Mouse (Mus musculus): ENCODE results near the gene Cdon.

The Cdon gene

GRCm38 (mm10) chr9:35541024-35541423, 120.1 kb downstream of the Cdon start:
- no peak for DNase-seq (ENCODE audit: low spot score in 2 of 2)

DNA sequence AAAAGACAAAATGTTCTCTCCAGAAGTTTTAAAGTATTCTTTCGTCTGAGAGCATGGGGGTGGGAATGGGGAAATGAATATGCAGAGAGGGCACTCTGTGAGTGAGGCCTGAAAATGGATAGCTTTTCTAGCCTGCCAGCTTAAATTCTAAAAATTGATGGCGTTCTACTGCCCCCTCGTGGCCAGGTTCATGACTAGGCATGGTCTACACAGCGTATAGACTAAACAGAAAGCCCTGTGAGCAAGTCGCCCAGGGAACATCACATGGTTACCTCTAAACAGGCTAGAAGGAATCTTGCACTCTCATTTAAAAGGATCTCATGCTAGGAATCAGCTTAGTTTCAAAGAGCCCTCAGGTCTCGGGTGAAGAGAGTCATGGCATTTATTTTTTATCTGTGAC, 120.6 kb downstream of the Cdon start:
- DNase-seq (ENCODE audit: low spot score in 2 of 2): peak in 1 of 2 experiments; percentile 83

DNA sequence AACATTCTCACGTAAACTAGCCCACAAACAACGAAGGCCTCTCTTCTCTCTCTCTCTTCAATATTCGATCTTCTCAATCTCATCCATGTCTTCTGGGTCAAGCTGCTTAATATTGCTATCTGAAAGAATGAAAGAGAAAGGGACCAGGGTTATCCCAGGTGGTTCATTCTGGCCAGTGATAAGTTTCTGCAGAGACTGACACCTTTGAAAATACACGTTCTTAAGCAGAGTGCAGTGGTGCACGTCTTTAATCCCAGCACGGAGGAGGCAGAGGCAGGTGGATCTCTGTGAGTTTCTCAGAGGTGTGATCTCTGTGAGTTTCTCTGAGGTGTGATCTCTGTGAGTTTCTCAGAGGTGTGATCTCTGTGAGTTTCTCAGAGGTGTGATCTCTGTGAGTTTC, 121.0 kb downstream of the Cdon start:
- DNase-seq (ENCODE audit: low spot score in 2 of 2): no peak

GRCm38 (mm10) chr9:35543099-35543860, 122.4 kb downstream of the Cdon start:
- no peak for DNase-seq (ENCODE audit: low spot score in 2 of 2)

- no peak for DNase-seq (ENCODE audit: low spot score in 2 of 2)
These were observed 123.7 kb downstream of the Cdon start for GRCm38 (mm10) chr9:35544666-35545065.

DNA sequence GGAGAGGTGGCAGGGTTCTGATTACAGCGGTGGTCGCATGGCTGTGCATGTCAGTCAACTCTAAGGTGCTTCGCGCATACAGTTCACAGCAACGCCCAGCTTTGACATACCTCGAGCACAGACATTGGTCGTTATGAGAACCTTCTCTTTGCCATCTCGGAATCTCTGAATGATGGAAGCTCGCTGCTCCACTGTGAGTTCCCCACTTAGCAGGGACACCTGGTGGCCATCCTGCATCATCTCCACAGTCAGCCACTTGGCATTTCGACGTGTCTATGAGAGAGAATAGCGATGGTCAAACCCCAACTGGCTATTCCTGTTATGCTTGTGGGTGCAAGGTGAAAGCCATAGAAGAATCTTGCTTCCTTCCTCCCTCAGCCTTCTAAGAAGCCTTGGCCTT, 124.8 kb downstream of the Cdon start:
- no peak for DNase-seq (ENCODE audit: low spot score in 2 of 2)

DNA sequence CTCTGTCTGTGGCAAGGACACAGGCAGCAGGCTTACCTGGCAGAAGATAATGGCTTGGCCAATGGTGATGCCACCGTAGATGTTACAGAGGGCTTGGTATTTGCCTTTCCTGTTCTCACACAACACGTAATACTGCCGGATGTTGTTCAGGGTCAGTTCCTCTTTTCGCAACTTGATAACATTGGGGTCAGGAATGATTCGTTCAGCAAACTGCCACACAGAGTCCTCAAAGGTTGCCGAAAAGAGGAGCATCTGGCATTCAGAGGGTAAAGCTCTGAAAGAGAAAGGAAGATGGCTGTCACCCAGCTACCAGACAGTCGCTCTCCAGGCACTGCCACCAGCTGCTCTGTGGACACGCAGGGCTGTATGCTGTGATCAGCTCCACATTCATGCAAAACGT, 125.8 kb downstream of the Cdon start:
- no peak for DNase-seq (ENCODE audit: low spot score in 2 of 2)

- DNase-seq (ENCODE audit: low spot score in 2 of 2): no peak
These were observed 127.5 kb downstream of the Cdon start for GRCm38 (mm10) chr9:35548455-35548854.

GRCm38 (mm10) chr9:35556494-35557102, 135.7 kb downstream of the Cdon start:
- no peak for DNase-seq (ENCODE audit: low spot score in 2 of 2)

Measured in left cerebral cortex, adult 9 months (tissue).